Mouse (Mus musculus) urinary bladder, postnatal 4 days (tissue): Measurements from ENCODE around the gene Mid1.
"Not testable (repeated sequence)": the region's sequence is repeated elsewhere in the genome, so short reads cannot be mapped to it uniquely, and the experiment has no call there.

Experiments used
- DNase-seq, 2 experiments: peaks; one replicate each; pipeline ENCODE4 v3.0.0; 2021 to 2022; ENCODE audit warnings: low spot score in 2 of 2

The Mid1 gene

GRCm38 (mm10) chrX:169986519-169987367 is 301.7 kb downstream of the Mid1 start:
- DNase-seq = peak; percentile 89 to 94

GRCm38 (mm10) chrX:169987368-169987837 is 302.4 kb downstream of the Mid1 start:
- peak; percentile 74 to 93 for DNase-seq

DNA sequence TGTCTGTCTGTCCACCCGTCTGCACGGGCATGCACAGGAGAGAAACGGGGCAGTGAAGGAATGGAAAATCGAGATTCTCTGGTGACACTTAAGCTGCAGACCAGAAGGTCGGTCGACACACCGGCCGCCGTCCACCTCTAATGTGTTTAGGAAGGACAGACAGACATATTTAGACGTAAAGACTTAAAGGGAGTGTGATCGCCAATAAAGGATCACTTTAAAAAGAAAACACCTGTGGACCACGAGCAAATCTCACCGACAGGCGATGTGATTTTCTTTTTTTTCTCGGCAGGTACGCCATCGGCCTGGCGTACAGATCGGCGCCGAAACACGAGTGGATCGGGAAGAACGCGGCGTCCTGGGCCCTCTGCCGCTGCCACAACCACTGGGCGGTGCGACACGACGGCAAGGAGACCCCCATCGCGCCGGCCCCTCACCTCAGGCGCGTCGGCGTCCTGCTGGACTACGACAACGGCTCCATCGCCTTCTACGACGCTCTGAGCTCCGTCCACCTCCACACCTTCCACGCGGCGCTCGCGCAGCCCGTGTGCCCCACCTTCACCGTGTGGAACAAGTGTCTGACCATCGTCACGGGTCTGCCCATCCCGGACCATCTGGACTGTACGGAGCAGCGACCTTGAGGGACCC is 303.7 kb downstream of the Mid1 start:
- peak; percentile 66 to 93 for DNase-seq

DNA sequence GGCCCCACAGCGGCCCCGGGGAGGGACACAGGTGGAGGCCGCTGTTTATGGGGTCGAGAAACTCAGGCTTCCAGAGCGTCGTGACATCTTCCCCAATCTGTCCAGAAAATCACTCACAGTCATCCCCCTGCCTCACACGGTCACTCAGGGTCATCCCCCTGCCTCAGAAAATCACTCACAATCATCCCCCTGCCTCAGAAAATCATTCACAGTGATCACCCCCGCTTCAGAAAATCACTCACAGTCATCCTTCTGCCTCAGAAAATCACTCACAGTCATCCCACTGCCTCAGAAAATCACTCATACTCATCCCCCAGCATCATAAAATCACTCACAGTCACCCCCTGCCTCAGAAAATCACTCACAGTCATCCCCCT is 304.2 kb downstream of the Mid1 start:
- not testable (repeated sequence) for DNase-seq

DNA sequence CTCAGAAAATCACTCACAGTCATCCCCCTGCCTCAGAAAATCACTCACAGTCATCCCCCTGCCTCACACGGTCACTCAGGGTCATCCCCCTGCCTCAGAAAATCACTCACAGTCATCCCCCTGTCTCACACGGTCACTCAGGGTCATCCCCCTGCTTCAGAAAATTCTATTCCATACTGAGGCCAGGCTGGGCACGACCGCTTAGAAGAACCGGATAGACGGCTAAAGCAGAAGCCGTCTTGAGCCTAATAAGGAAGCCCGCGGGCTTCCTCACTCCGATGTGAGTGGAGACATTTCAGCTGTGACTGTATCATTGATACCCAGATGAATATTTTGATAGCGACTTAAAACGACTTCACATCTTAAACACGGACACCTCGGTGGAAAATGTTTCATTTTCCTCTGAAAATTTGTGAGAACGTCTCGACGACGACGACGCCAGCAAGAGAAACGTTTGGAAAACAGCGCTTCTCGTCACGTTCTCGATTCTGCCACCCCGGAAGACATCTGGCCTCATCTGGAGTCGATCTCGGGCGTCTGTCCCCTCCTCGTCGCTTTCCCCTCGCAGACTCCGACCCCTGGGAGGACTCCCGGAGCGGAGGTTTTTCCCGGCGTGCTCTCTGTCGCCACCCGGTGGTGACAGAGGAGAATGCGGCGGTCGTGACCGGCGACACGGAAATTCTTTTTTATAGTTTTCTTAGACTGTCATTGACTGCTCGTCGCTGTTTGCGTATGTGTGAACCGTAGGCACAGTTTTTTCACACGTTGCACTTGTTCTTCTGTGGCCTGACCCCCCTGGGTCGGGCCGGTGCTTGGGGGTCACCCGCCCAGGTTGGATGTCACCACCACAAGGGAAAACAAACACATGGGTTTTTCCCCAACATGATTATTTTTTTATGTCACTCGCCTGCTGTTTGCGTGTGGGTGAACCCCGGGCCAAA is 305.0 kb downstream of the Mid1 start:
- peak; percentile 74 to 96 for DNase-seq

- DNase-seq = peak; percentile 99 to 100
Measured at GRCm38 (mm10) chrX:169991128-169991873, 306.3 kb downstream of the Mid1 start.

- peak; percentile 44 to 83 for DNase-seq
Measured at GRCm38 (mm10) chrX:169992086-169992930, 307.3 kb downstream of the Mid1 start.

DNA sequence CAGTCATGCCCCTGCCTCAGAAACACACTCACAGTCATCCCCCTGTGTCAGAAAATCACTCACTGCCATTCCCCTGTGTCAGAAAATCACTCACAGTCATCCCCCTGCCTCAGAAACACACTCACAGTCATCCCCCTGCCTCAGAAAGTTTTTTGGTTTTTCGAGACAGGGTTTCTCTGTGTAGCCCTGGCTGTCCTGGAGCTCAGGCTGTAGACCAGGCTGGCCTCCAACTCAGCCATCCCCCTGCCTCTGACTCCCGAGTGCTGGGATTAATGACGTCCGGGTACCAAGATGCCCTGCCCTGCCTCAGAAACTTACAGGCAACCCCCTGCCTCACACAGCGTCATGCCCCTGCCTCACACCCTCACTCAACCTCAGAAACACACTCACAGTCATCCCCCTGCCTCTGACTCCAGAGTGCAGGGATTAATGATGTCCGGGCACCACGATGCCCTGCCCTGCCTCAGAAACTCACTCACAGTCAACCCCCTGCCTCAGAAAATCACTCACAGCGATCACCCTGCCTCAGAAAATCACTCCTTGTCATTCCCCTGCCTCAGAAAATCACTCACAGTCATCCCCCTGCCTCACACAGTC is 308.1 kb downstream of the Mid1 start:
- peak; percentile 54 to 92 for DNase-seq

GRCm38 (mm10) chrX:169994011-169994865 is 309.2 kb downstream of the Mid1 start:
- peak; percentile 81 to 99 for DNase-seq

GRCm38 (mm10) chrX:169994866-169995711 is 310.1 kb downstream of the Mid1 start:
- DNase-seq = peak; percentile 32 to 73

GRCm38 (mm10) chrX:169995909-169996521 is 311.0 kb downstream of the Mid1 start:
- DNase-seq = peak; percentile 64 to 89

- DNase-seq = peak; percentile 84 to 98
Measured at GRCm38 (mm10) chrX:169996926-169997325, 311.9 kb downstream of the Mid1 start.

- DNase-seq = peak in 1 of 2 experiments; percentile 99
Measured at GRCm38 (mm10) chrX:169997456-169997853, 312.5 kb downstream of the Mid1 start.

DNA sequence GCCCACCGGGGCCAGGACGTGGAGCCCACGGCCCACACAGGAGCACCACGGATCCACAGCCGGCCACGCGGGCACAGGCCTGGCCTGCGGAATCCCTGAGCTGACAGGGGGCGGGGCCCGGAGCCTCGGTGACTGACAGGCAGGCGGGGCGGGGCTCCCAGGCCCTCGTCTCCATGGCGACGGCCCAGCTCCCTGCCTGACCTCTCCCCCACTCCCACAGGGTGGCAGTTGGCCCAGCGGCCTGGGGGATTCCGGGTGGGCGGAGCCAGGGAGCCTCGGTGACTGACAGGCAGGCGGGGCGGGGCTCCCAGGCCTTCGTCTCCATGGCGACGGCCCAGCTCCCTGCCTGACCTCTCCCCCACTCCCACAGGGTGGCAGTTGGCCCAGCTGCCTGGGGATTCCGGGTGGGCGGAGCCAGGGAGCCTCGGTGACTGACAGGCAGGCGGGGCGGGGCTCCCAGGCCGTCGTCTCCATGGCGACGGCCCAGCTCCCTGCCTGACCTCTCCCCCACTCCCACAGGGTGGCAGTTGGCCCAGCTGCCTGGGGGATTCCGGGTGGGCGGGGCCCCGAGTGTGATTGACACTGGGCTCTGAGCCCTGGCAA is 313.0 kb downstream of the Mid1 start:
- peak; percentile 100 for DNase-seq

GRCm38 (mm10) chrX:169998559-169999219 is 313.7 kb downstream of the Mid1 start:
- DNase-seq = peak in 1 of 2 experiments; percentile 64

GRCm38 (mm10) chrX:169999226-169999883 is 314.4 kb downstream of the Mid1 start:
- DNase-seq = peak; percentile 67 to 90
